In genomic region chr19:4717281-4717680, GRCm38 (mm10) we compare ENCODE assay signal across 18 mouse cellular contexts. TPM values are rescaled to one million over a fixed set of nuclear protein-coding genes. Genes with fewer than 3 reads are reported as not detected.
"Had no signal": no experiment of that assay in that cellular context is flagged by ENCODE, and none has a peak within 500 bp of the region (broad histone marks: within the 10 kb centered on the region; RNA-seq: fewer than 3 reads in every experiment).

No protein-coding gene starts in this region.

- H3K4me2 ChIP-seq: lung, embryonic 15.5 days; midbrain, embryonic 11.5 days; midbrain, embryonic 13.5 days; midbrain, embryonic 15.5 days; neural tube, embryonic 12.5 days; stomach, embryonic 15.5 days had no signal

- H3K4me3 ChIP-seq: lung, embryonic 15.5 days; megakaryocyte, embryonic 14.5 days; midbrain, embryonic 13.5 days; midbrain, embryonic 15.5 days; neural tube, embryonic 12.5 days; stomach, embryonic 15.5 days had no signal

- H3K27me3 ChIP-seq: midbrain, embryonic 13.5 days; midbrain, embryonic 15.5 days had no signal

- H3K9ac ChIP-seq: lung, embryonic 15.5 days; midbrain, embryonic 13.5 days; midbrain, embryonic 15.5 days; neural tube, embryonic 12.5 days; stomach, embryonic 15.5 days had no signal

- H3K36me3 ChIP-seq: lung, embryonic 15.5 days; stomach, embryonic 15.5 days had no signal

- ATAC-seq: lung, postnatal 0 days; midbrain, embryonic 13.5 days; midbrain, embryonic 15.5 days had no signal

- H3K9me3 ChIP-seq: lung, embryonic 15.5 days; megakaryocyte, embryonic 14.5 days; midbrain, embryonic 13.5 days; midbrain, embryonic 15.5 days; neural tube, embryonic 12.5 days; stomach, embryonic 15.5 days had no signal

- DNase-seq: lung, adult 2 months; lung, postnatal 14 days; lung, postnatal 36 days; right cerebral cortex, postnatal 14 days; thymus, adult 2 months; thymus, postnatal 25 days; thymus, postnatal 4 days had no signal

- H3K27ac ChIP-seq: lung, embryonic 15.5 days; macrophage; midbrain, embryonic 13.5 days; midbrain, embryonic 15.5 days; neural tube, embryonic 12.5 days; stomach, embryonic 15.5 days; stomach, postnatal 0 days had no signal

RNA-seq across cellular contexts. Expression of gene Gm960, which starts 18.8 kb away (rescaled TPM):
- polyA plus RNA-seq: macrophage; spleen, adult 2 months had no signal
